Mouse (Mus musculus) retina, postnatal 7 days (tissue): ENCODE measurements around the gene Zfp219.

Source experiments
- DNase-seq: peaks from one replicate; pipeline ENCODE4 v3.0.0-alpha.2; 2012; ENCODE audit warnings: low read depth, low spot score

The Zfp219 gene

GRCm38 (mm10) chr14:52018248-52019050, 2.1 kb downstream of the Zfp219 start:
- no peak for DNase-seq

GRCm38 (mm10) chr14:52017662-52018061, 2.9 kb downstream of the Zfp219 start:
- DNase-seq: no peak

DNA sequence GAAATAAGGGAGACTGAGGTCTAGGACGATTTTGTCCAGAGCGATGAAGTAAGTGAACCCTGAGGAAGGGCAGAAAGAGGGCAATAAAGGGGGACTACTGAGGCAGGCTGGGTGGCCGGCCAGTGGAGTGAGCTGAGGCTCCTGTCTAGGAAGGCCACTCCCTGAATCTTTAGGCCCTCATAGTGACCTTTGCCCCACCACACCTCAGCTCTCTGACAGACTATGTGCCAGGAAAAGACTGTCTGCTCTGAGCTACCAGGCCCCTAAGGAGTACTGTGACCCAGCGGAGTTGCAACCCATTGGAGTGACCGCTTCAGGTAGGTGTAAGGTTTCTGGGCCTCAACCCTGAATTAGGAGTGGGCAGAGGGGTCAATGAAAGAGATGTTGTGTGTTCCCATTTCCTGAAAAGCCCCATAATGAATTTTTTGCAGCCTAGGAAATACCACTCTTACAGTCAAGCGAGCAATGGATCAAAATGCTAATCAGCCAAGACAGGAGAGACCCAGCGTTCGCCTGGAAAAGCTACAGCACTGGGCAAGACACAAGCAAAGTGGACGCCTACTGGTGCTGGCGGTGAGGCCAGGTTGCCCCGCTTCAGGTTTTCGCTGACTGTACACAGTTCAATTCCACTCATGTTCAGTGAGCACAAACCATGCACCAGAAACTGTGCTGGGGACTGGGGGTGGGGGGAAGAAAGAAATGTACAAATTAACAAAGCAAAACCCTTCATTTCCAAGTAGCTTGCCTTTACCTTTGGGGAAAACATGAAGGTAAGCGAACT, 3.7 kb downstream of the Zfp219 start:
- no peak for DNase-seq

GRCm38 (mm10) chr14:52015445-52016100, 5.0 kb downstream of the Zfp219 start, which contains the start of gene Tmem253:
TSS of gene Tmem253 (plus strand) at chr14:52015658.
- DNase-seq: no peak

DNA sequence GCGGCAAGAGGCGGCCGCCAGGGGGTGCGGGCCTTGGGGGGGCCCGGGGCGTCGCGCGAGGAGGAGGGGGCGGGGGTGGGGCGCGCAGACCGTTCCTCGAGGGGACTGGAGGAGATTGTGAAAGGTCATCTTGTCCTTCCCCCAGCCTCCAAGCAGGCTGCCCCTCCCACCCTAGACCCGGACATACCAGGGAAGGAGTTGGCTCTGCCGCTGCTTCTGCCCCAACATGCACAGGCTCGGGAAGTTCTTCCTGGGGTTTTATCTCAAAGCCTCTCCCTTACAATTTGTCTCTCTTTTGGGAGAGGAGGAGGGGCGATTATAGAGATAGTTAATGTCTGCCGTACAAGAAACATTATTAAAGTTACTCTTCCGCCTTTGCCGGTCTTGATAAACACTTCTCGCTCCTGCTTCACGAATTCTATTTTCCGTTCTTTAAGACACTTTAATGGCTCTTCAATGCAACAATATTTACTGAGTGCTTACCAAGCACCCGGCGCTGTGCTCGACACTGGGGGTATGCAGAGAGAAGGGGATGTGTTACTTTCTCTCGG, 5.7 kb downstream of the Zfp219 start:
- no peak for DNase-seq

- DNase-seq: no peak
Measured at GRCm38 (mm10) chr14:52014271-52014760, 6.2 kb downstream of the Zfp219 start.

GRCm38 (mm10) chr14:52013771-52014219, 6.7 kb downstream of the Zfp219 start:
- no peak for DNase-seq

DNA sequence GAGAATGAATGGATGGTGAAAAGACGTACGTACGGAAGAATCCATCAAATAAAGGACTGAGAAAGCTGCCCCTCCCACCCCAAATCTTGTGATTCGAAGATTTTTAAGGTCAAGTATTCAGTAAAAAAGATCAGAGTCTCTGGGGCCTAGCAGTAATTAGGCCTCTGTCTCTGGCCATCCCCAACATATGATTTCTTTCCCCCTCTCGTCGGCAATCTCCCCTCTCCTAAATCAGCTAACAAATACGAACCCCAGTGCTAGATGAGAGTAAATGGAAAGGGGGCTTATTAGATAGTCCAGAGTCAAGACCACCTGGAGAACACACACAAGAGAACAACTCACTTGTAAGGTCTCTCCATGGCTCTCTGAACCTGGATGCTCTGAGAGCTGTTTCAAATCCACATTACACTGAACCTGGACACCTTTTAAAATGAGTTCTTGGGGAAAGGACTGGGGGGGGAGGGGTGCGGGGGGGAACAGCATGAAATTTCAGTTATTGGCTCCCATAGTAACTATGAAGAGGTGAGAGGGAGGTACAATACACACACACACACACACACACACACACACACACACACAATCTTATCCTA, 7.4 kb downstream of the Zfp219 start:
- DNase-seq: no peak

DNA sequence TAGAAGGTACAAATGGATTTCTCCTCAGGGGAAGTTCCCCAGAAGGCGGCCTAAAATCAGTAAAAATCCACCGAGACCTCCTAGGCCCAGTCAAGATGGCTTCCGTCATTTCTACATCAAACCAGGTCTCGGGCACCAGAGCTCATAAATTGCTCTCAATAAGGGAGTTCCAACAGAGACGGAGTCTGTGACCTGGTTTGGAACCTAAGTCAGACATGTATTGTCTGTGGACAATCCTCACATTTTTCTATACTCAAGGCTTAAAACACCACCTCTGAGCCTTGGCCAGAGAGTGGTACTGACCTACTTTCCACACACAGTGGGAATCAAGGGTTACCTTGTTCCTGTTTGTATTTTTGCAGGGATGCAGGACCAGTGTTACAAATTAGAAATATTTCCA, 8.0 kb downstream of the Zfp219 start:
- DNase-seq: no peak

GRCm38 (mm10) chr14:52012085-52012484, 8.4 kb downstream of the Zfp219 start:
- DNase-seq: no peak

- no peak for DNase-seq
Measured at GRCm38 (mm10) chr14:52011683-52012082, 8.8 kb downstream of the Zfp219 start.

- DNase-seq: peak; percentile 73
Measured at GRCm38 (mm10) chr14:52010446-52011111, 10.0 kb downstream of the Zfp219 start.

- DNase-seq: no peak
Measured at GRCm38 (mm10) chr14:52009841-52010240, 10.7 kb downstream of the Zfp219 start.

GRCm38 (mm10) chr14:52009361-52009760, 11.2 kb downstream of the Zfp219 start:
- no peak for DNase-seq

DNA sequence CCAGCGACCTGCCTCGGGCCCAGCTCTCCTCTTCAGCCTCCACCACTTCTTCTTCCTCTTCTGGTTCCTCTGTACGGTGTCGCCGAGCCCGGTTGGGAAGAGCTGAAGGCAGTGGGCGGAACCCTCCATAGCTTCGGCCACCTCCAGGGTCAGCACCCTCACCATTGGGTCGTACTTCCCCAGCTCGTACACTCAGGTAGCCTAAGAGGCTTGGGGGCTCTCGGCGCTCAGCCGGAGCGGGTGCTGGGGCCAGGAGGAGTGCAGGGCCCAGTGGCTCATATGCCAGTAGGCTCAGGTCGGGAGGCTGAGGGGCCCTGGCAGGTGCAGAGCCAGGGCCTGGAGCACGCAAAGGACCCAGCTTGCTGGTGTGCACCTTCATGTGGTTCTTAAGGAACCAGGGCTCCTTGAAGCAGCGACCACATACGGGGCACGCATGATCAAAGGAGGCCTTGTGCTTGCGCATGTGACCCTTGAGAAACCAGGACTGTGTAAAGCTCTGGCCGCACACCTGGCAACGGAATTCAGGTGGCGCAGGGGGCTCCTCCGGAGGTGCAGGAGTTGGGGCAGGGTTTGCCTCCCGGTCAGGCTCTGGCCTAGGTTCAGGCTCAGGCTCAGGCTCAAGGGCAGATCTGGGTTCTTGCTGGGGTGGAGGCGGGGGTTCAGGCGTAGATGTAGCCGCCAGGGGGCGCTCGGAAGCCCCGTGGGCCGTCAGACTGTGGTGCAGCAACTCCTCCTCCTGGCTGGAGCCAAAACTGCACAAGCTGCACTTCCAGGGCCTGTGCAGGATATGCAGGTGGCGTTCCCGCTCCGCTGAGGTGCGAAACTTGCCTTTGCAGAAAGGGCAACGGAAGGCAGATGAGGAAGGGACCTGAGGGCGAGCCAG, 12.0 kb downstream of the Zfp219 start:
- DNase-seq: peak; percentile 83

DNA sequence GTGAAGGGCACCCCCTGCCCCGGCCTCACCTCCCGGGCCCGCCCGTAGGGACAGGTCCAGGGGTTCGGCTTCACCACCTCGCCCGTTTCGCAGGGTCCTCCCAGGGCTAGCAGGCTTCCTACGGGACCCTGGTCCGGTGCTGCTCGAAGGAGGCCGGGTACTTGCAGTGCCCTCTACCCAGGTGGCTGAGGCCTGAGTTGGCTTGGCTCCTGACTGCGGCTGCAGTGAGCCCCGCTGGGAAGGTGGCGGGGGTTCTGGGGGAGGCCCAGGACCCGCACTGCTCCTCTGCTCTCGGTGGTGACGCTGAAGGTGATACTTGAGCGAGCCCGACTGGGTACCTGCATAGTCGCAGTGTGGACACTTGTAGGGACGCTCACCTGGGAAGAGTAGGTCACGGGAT, 13.8 kb downstream of the Zfp219 start:
- no peak for DNase-seq

- DNase-seq: no peak
Measured at GRCm38 (mm10) chr14:52006241-52006640, 14.3 kb downstream of the Zfp219 start.

DNA sequence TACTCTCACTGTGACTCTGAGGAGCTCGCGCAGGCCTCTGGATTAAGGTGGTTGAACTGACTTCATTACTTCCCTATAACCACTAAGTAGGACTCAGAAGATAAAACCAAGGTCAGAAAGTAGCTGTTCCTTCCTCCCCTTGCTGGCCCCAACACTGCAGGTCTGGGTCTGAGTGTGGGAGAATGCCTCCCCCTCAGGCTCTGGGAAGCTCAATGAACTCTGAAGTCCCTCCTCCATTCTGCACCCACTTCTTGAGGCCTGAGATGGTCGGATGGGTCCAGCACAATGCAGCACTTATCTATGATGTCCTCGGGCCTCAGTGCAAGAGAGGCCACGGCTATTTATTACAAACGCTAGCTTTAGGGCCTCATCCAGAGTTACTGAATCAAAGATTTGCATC, 14.9 kb downstream of the Zfp219 start:
- no peak for DNase-seq

GRCm38 (mm10) chr14:52005141-52005540, 15.4 kb downstream of the Zfp219 start:
- DNase-seq: no peak

- no peak for DNase-seq
Measured at GRCm38 (mm10) chr14:52003981-52004495, 16.5 kb downstream of the Zfp219 start.
